Mouse (Mus musculus) kidney, adult 2 months (tissue): Measurements from ENCODE around the gene Zmym4.

Experiments used
- CTCF ChIP-seq: fragments of 200-500 bp; conservative IDR thresholded peaks from 2 replicates; pipeline ENCODE4 v1.5.1; 2011; ENCODE audit warnings: low read depth, mild to moderate bottlenecking, control low read depth, low read length, moderate library complexity, mixed read lengths; ENCODE audit not compliant: insufficient read depth, insufficient read length
- POLR2A ChIP-seq: fragments of 200-500 bp; IDR thresholded peaks from one replicate; pipeline ENCODE4 v1.6.1; 2011; ENCODE audit warnings: low read depth, low read length, control low read depth

DNA sequence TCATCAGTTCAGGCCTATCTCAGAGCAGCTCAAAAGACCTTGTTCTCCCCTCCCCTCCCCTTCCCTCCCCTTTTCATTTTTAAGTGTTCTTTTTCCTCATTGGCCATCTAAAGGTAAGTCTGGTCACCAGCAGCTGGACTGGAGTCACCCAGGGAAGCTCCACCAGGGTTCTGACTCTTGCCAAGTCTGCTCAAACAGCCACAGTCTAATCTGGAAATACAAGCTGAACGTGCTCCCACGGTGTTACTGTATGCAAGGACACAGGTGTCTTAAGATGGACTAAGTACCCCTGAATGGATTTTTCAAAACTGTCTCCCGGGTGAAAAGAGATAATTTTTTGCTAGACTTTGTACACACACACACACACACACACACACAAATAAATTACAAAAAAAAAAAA is 15.4 kb upstream of the Zmym4 start:
- TF ChIP-seq CTCF = no peak
- no peak for TF ChIP-seq POLR2A
